Mouse (Mus musculus): ENCODE measurements around the gene Fbxl12.

Gene Fbxl12

GRCm38 (mm10) chr9:20663956-20664355 lies 19.4 kb upstream of the Fbxl12 start:
- TF ChIP-seq POU5F1 (IDR thresholded peaks at IDR 0.05; ENCODE audit: borderline replicate concordance, low read length): no peak
- TF ChIP-seq NANOG (IDR thresholded peaks at IDR 0.05; ENCODE audit: borderline replicate concordance, low read length): no peak
- no peak for TF ChIP-seq CTCF (conservative IDR thresholded peaks at IDR 0.05; ENCODE audit: low read length)
- Histone ChIP-seq H3K27me3 (ENCODE audit: insufficient read depth, low read length) (no peaks in the 10 kb centered on the region), H3K4me3 (replicated peaks; ENCODE audit: low read length) (no peak overlapping the region), H3K36me3 (ENCODE audit: insufficient read depth, low read length) (peaks cover 72% of the 10 kb centered on the region), H3K4me1 (replicated peaks; ENCODE audit: low read depth, low read length) (peaks cover 83% of the 10 kb centered on the region), H3K9me3 (ENCODE audit: low read length) (no peaks in the 10 kb centered on the region)

GRCm38 (mm10) chr9:20662874-20663273 lies 18.3 kb upstream of the Fbxl12 start:
- no peak overlapping the region for H3K4me3 ChIP-seq (replicated peaks; ENCODE audit: low read length)
- no peaks in the 10 kb centered on the region for H3K27me3 ChIP-seq (ENCODE audit: insufficient read depth, low read length)
- no peaks in the 10 kb centered on the region for H3K9me3 ChIP-seq (ENCODE audit: low read length)
- peaks cover 94% of the 10 kb centered on the region for H3K4me1 ChIP-seq (replicated peaks; ENCODE audit: low read depth, low read length)
- H3K36me3 ChIP-seq (ENCODE audit: insufficient read depth, low read length): peaks cover 83% of the 10 kb centered on the region
- TF ChIP-seq CTCF (conservative IDR thresholded peaks at IDR 0.05; ENCODE audit: low read length) (no peak), POU5F1 (IDR thresholded peaks at IDR 0.05; ENCODE audit: borderline replicate concordance, low read length) (no peak), NANOG (IDR thresholded peaks at IDR 0.05; ENCODE audit: borderline replicate concordance, low read length) (no peak)

- Histone ChIP-seq H3K9me3 (ENCODE audit: low read length) (no peaks in the 10 kb centered on the region), H3K4me3 (replicated peaks; ENCODE audit: low read length) (no peak overlapping the region), H3K4me1 (replicated peaks; ENCODE audit: low read depth, low read length) (peaks cover 99% of the 10 kb centered on the region), H3K27me3 (ENCODE audit: insufficient read depth, low read length) (no peaks in the 10 kb centered on the region), H3K36me3 (ENCODE audit: insufficient read depth, low read length) (peaks cover 88% of the 10 kb centered on the region)
- TF ChIP-seq POU5F1 (IDR thresholded peaks at IDR 0.05; ENCODE audit: borderline replicate concordance, low read length) (no peak), CTCF (conservative IDR thresholded peaks at IDR 0.05; ENCODE audit: low read length) (peak; percentile 82), NANOG (IDR thresholded peaks at IDR 0.05; ENCODE audit: borderline replicate concordance, low read length) (no peak)
Observed at GRCm38 (mm10) chr9:20662325-20662724, 17.8 kb upstream of the Fbxl12 start.

GRCm38 (mm10) chr9:20657546-20657945 lies 13.0 kb upstream of the Fbxl12 start:
- Histone ChIP-seq H3K4me1 (replicated peaks; ENCODE audit: low read depth, low read length) (peaks cover 99% of the 10 kb centered on the region), H3K36me3 (ENCODE audit: insufficient read depth, low read length) (peaks cover 96% of the 10 kb centered on the region), H3K4me3 (replicated peaks; ENCODE audit: low read length) (peak overlapping the region; percentile 21), H3K9me3 (ENCODE audit: low read length) (no peaks in the 10 kb centered on the region), H3K27me3 (ENCODE audit: insufficient read depth, low read length) (no peaks in the 10 kb centered on the region)
- TF ChIP-seq CTCF (conservative IDR thresholded peaks at IDR 0.05; ENCODE audit: low read length) (no peak), POU5F1 (IDR thresholded peaks at IDR 0.05; ENCODE audit: borderline replicate concordance, low read length) (no peak), NANOG (IDR thresholded peaks at IDR 0.05; ENCODE audit: borderline replicate concordance, low read length) (no peak)

- Histone ChIP-seq H3K27me3 (ENCODE audit: insufficient read depth, low read length) (no peaks in the 10 kb centered on the region), H3K4me1 (replicated peaks; ENCODE audit: low read depth, low read length) (peaks cover 73% of the 10 kb centered on the region), H3K36me3 (ENCODE audit: insufficient read depth, low read length) (peaks cover 70% of the 10 kb centered on the region), H3K4me3 (replicated peaks; ENCODE audit: low read length) (peak overlapping the region; percentile 100), H3K9me3 (ENCODE audit: low read length) (no peaks in the 10 kb centered on the region)
- 0 out of 2 replicates have a peak, but pooled peaks have one; percentile 9 for TF ChIP-seq CTCF (conservative IDR thresholded peaks at IDR 0.05; ENCODE audit: low read length)
- no peak for TF ChIP-seq NANOG (IDR thresholded peaks at IDR 0.05; ENCODE audit: borderline replicate concordance, low read length)
- TF ChIP-seq POU5F1 (IDR thresholded peaks at IDR 0.05; ENCODE audit: borderline replicate concordance, low read length): no peak
Observed at GRCm38 (mm10) chr9:20653859-20654258, 9.3 kb upstream of the Fbxl12 start.

GRCm38 (mm10) chr9:20652260-20652658 lies 7.7 kb upstream of the Fbxl12 start:
- Histone ChIP-seq H3K9me3 (ENCODE audit: low read length) (no peaks in the 10 kb centered on the region), H3K27me3 (ENCODE audit: insufficient read depth, low read length) (no peaks in the 10 kb centered on the region), H3K36me3 (ENCODE audit: insufficient read depth, low read length) (peaks cover 69% of the 10 kb centered on the region), H3K4me3 (replicated peaks; ENCODE audit: low read length) (peak overlapping the region; percentile 100), H3K4me1 (replicated peaks; ENCODE audit: low read depth, low read length) (peaks cover 57% of the 10 kb centered on the region)
- TF ChIP-seq CTCF (conservative IDR thresholded peaks at IDR 0.05; ENCODE audit: low read length): no peak
- TF ChIP-seq POU5F1 (IDR thresholded peaks at IDR 0.05; ENCODE audit: borderline replicate concordance, low read length): no peak
- no peak for TF ChIP-seq NANOG (IDR thresholded peaks at IDR 0.05; ENCODE audit: borderline replicate concordance, low read length)

- H3K27me3 ChIP-seq (ENCODE audit: insufficient read depth, low read length): no peaks in the 10 kb centered on the region
- no peak for TF ChIP-seq NANOG (IDR thresholded peaks at IDR 0.05; ENCODE audit: borderline replicate concordance, low read length)
- no peak for TF ChIP-seq POU5F1 (IDR thresholded peaks at IDR 0.05; ENCODE audit: borderline replicate concordance, low read length)
- no peak for TF ChIP-seq CTCF (conservative IDR thresholded peaks at IDR 0.05; ENCODE audit: low read length)
- H3K9me3 ChIP-seq (ENCODE audit: low read length): no peaks in the 10 kb centered on the region
- H3K36me3 ChIP-seq (ENCODE audit: insufficient read depth, low read length): peaks cover 69% of the 10 kb centered on the region
- peaks cover 52% of the 10 kb centered on the region for H3K4me1 ChIP-seq (replicated peaks; ENCODE audit: low read depth, low read length)
- peak within 1 kb of the TSS; percentile 100 for H3K4me3 ChIP-seq (replicated peaks; ENCODE audit: low read length)
Observed at GRCm38 (mm10) chr9:20651602-20652259, 7.2 kb upstream of the Fbxl12 start, which contains the start of gene Pin1. Gene Pin1, plus strand, starts transcription at chr9:20652095.

- Histone ChIP-seq H3K4me1 (replicated peaks; ENCODE audit: low read depth, low read length) (peaks cover 34% of the 10 kb centered on the region), H3K4me3 (replicated peaks; ENCODE audit: low read length) (peak overlapping the region; percentile 92), H3K9me3 (ENCODE audit: low read length) (no peaks in the 10 kb centered on the region), H3K36me3 (ENCODE audit: insufficient read depth, low read length) (peaks cover 49% of the 10 kb centered on the region), H3K27me3 (ENCODE audit: insufficient read depth, low read length) (no peaks in the 10 kb centered on the region)
- TF ChIP-seq POU5F1 (IDR thresholded peaks at IDR 0.05; ENCODE audit: borderline replicate concordance, low read length) (no peak), CTCF (conservative IDR thresholded peaks at IDR 0.05; ENCODE audit: low read length) (no peak), NANOG (IDR thresholded peaks at IDR 0.05; ENCODE audit: borderline replicate concordance, low read length) (no peak)
Observed at GRCm38 (mm10) chr9:20645121-20645520, 554 bp upstream of the Fbxl12 start.

All from E14TG2a.4 (cell line).